Mouse (Mus musculus): ENCODE data around the gene Gsx1.

DNA sequence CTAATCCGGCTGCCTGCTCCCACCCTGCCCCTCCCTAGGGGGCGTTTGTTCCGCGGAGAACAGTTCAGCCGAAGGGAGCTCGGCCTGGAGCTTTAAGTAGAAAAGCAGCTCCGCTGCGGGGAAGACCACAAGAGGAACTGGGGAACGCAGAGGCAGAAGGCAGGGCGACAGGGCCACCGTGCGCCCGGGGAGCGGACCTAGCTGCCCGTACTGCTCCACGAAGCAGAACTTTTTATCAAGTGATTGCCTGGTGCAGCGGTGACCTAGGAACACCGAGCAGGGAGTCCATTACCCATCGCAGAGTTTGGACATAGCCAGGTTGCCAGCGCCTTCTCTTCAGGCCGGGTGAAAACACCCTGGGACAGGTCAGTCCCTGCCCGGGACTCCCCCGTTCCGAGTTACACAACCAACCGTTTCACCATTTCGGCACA lies 2.5 kb upstream of the Gsx1 start:
- TF ChIP-seq CTCF (IDR thresholded peaks at IDR 0.05; ENCODE audit: low read depth, low read length) = no peak
- TF ChIP-seq POLR2A (IDR thresholded peaks at IDR 0.05; ENCODE audit: borderline replicate concordance, low read depth, low read length) = no peak

All from bone marrow macrophage, adult 2 months (primary cell).